Mouse (Mus musculus) intestine, embryonic 14.5 days (tissue): ENCODE measurements around the gene Nav2. TPM values are rescaled to one million over a fixed set of nuclear protein-coding genes. Genes with fewer than 3 reads are reported as not detected.

Source experiments
- ATAC-seq: fragments of 200-750 bp; cut with Nextera tagmentation; replicated peaks from 2 replicates; pipeline ENCODE4 v1.8.0; 2017; ENCODE audit warnings: low read depth, moderate number of reproducible peaks, moderate TSS enrichment, moderate library complexity; ENCODE audit not compliant: low FRiP score, low TSS enrichment
- DNase-seq: peaks from one replicate; pipeline ENCODE4 v3.0.0-alpha.2; 2018; ENCODE audit warnings: low spot score
- H3K27ac ChIP-seq: fragments of 300-500 bp; sonication (generic); 2 replicates; pipeline ENCODE4 v1.5.1; 2014; ENCODE audit warnings: low read depth, mild to moderate bottlenecking, control low read depth
- H3K27me3 ChIP-seq: fragments of 300-500 bp; sonication (generic); replicated peaks from 2 replicates; pipeline ENCODE4 v1.6.1; 2014; ENCODE audit warnings: low read length, control low read depth; ENCODE audit not compliant: control insufficient read depth, insufficient read depth
- H3K36me3 ChIP-seq: fragments of 300-500 bp; sonication (generic); 2 replicates; pipeline ENCODE4 v1.6.1; 2014; ENCODE audit warnings: low read length, control low read depth; ENCODE audit not compliant: control insufficient read depth, insufficient read depth
- H3K4me1 ChIP-seq: fragments of 300-500 bp; sonication (generic); replicated peaks from 2 replicates; pipeline ENCODE4 v1.6.1; 2014; ENCODE audit warnings: low read length, control low read depth, mixed read lengths; ENCODE audit not compliant: control insufficient read depth, insufficient read depth
- H3K4me2 ChIP-seq: fragments of 300-500 bp; sonication (generic); 2 replicates; pipeline ENCODE4 v1.6.1; 2014; ENCODE audit warnings: low read length
- H3K4me3 ChIP-seq: fragments of 300-500 bp; sonication (generic); 2 replicates; pipeline ENCODE4 v1.5.1; 2014; ENCODE audit warnings: low read depth, low read length, control low read depth, mixed read lengths
- H3K9ac ChIP-seq: fragments of 300-500 bp; sonication (generic); 2 replicates; pipeline ENCODE4 v1.6.1; 2014; ENCODE audit warnings: mild to moderate bottlenecking, low read length
- H3K9me3 ChIP-seq: fragments of 300-500 bp; sonication (generic); 2 replicates; pipeline ENCODE4 v1.6.1; 2016; ENCODE audit warnings: low read length, control low read depth; ENCODE audit not compliant: control insufficient read depth
- WGBS: fragments of 180-500 bp; shearing (Covaris S2); extraction: QIAGEN DNeasy Blood & Tissue Kit; methylation state at CpG from one replicate; pipeline ENCODE4 v1.1.7; 2014; 5-methylcytosine and 5-hydroxymethylcytosine counted together
- polyA plus RNA-seq: library from polyadenylated mRNA; unstranded; fragments of >200 nt; fragmentation: Nextera tagmentation; extraction: Ambion mirVana; gene quantifications from 2 replicates; pipeline ENCODE4 v1.2.1, GENCODE M21; 2014

Nav2 gene
- polyA plus RNA-seq, 1 experiment from 2014 or later: 31.5 TPM

GRCm38 (mm10) chr7:49364486-49365162 is 456.1 kb downstream of the Nav2 start:
- H3K36me3 ChIP-seq: peaks cover 6% of the 10 kb centered on the region; the same call in 1 of the 2 replicates
- no peak for DNase-seq
- H3K9me3 ChIP-seq: no peaks in the 10 kb centered on the region
- H3K9ac ChIP-seq: no peak overlapping the region
- no peak overlapping the region for H3K4me2 ChIP-seq
- 88% methylated on average over 13 of the region's 13 CpGs for WGBS
- ATAC-seq: no peak
- no peak overlapping the region for H3K4me3 ChIP-seq
- no peaks in the 10 kb centered on the region for H3K27me3 ChIP-seq
- H3K27ac ChIP-seq: no peak overlapping the region
- 0 out of 2 replicates have a peak, but pooled peaks cover 4% of the 10 kb centered on the region for H3K4me1 ChIP-seq

- ATAC-seq: no peak
- H3K27me3 ChIP-seq: no peaks in the 10 kb centered on the region
- H3K9ac ChIP-seq: no peak overlapping the region
- no peak overlapping the region for H3K4me2 ChIP-seq
- 61% methylated on average over 5 of the region's 5 CpGs for WGBS
- H3K36me3 ChIP-seq: no peaks in the 10 kb centered on the region
- 0 out of 2 replicates have a peak, but pooled peaks cover 4% of the 10 kb centered on the region for H3K4me1 ChIP-seq
- DNase-seq: no peak
- no peak overlapping the region for H3K4me3 ChIP-seq
- H3K9me3 ChIP-seq: no peaks in the 10 kb centered on the region
- H3K27ac ChIP-seq: no peak overlapping the region
These were observed 460.1 kb downstream of the Nav2 start for GRCm38 (mm10) chr7:49368590-49368989.

- DNase-seq: no peak
- Histone ChIP-seq H3K9me3 (no peaks in the 10 kb centered on the region), H3K27me3 (no peaks in the 10 kb centered on the region), H3K4me2 (no peak overlapping the region), H3K27ac (no peak overlapping the region), H3K36me3 (no peaks in the 10 kb centered on the region), H3K4me1 (0 out of 2 replicates have a peak, but pooled peaks cover 4% of the 10 kb centered on the region), H3K9ac (no peak overlapping the region), H3K4me3 (no peak overlapping the region)
- no peak for ATAC-seq
- WGBS: 65% methylated on average over 3 of the region's 3 CpGs
These were observed 460.5 kb downstream of the Nav2 start for GRCm38 (mm10) chr7:49369006-49369405.

GRCm38 (mm10) chr7:49369809-49370473 is 461.4 kb downstream of the Nav2 start:
- 89% methylated on average over 10 of the region's 10 CpGs for WGBS
- Histone ChIP-seq H3K27ac (no peak overlapping the region), H3K9me3 (no peaks in the 10 kb centered on the region), H3K9ac (no peak overlapping the region), H3K4me2 (no peak overlapping the region), H3K4me3 (no peak overlapping the region), H3K4me1 (0 out of 2 replicates have a peak, but pooled peaks cover 4% of the 10 kb centered on the region), H3K27me3 (no peaks in the 10 kb centered on the region), H3K36me3 (no peaks in the 10 kb centered on the region)
- DNase-seq (no peak), ATAC-seq (no peak)

- DNase-seq (no peak), ATAC-seq (no peak)
- Histone ChIP-seq H3K4me3 (no peak overlapping the region), H3K27ac (no peak overlapping the region), H3K36me3 (no peaks in the 10 kb centered on the region), H3K9ac (no peak overlapping the region), H3K27me3 (no peaks in the 10 kb centered on the region), H3K4me2 (no peak overlapping the region), H3K9me3 (no peaks in the 10 kb centered on the region), H3K4me1 (peaks cover 4% of the 10 kb centered on the region; the same call in 1 of the 2 replicates)
- WGBS: 98% methylated on average over 2 of the region's 2 CpGs
These were observed 462.8 kb downstream of the Nav2 start for GRCm38 (mm10) chr7:49371345-49371744.

- no peak for DNase-seq
- no peaks in the 10 kb centered on the region for H3K27me3 ChIP-seq
- H3K9me3 ChIP-seq: no peaks in the 10 kb centered on the region
- H3K36me3 ChIP-seq: no peaks in the 10 kb centered on the region
- no peak overlapping the region for H3K27ac ChIP-seq
- WGBS: 86% methylated on average over 7 of the region's 7 CpGs
- H3K4me1 ChIP-seq: peaks cover 4% of the 10 kb centered on the region; the same call in 1 of the 2 replicates
- ATAC-seq: no peak
- H3K4me3 ChIP-seq: no peak overlapping the region
- H3K9ac ChIP-seq: no peak overlapping the region
- H3K4me2 ChIP-seq: no peak overlapping the region
These were observed 463.5 kb downstream of the Nav2 start for GRCm38 (mm10) chr7:49371972-49372371.

- Histone ChIP-seq H3K27me3 (no peaks in the 10 kb centered on the region), H3K9me3 (no peaks in the 10 kb centered on the region), H3K27ac (no peak overlapping the region), H3K9ac (no peak overlapping the region), H3K36me3 (no peaks in the 10 kb centered on the region), H3K4me1 (peaks cover 4% of the 10 kb centered on the region; the same call in 1 of the 2 replicates), H3K4me3 (no peak overlapping the region), H3K4me2 (no peak overlapping the region)
- WGBS: 95% methylated on average over 1 of the region's 1 CpGs
- DNase-seq: no peak
- no peak for ATAC-seq
These were observed 464.7 kb downstream of the Nav2 start for GRCm38 (mm10) chr7:49373173-49373572.

GRCm38 (mm10) chr7:49373661-49374060 is 465.1 kb downstream of the Nav2 start:
- 88% methylated on average over 3 of the region's 3 CpGs for WGBS
- H3K4me3 ChIP-seq: no peak overlapping the region
- H3K27me3 ChIP-seq: no peaks in the 10 kb centered on the region
- DNase-seq (no peak), ATAC-seq (no peak)
- H3K36me3 ChIP-seq: no peaks in the 10 kb centered on the region
- no peak overlapping the region for H3K9ac ChIP-seq
- H3K9me3 ChIP-seq: no peaks in the 10 kb centered on the region
- H3K27ac ChIP-seq: no peak overlapping the region
- H3K4me2 ChIP-seq: no peak overlapping the region
- H3K4me1 ChIP-seq: peaks cover under 1% of the 10 kb centered on the region; the same call in 1 of the 2 replicates
